Mouse (Mus musculus) frontal cortex, postnatal 14 days (tissue): ENCODE measurements around the gene Miga1.

Source experiments
- DNase-seq, 2 experiments: peaks; one replicate each; pipeline ENCODE4 v3.0.0; 2022; ENCODE audit warnings: low spot score in 2 of 2

The Miga1 gene

GRCm38 (mm10) chr3:152287810-152288209 is 52.4 kb downstream of the Miga1 start:
- DNase-seq: no peak

- DNase-seq: no peak
Observed at GRCm38 (mm10) chr3:152284759-152285158, 55.4 kb downstream of the Miga1 start.

GRCm38 (mm10) chr3:152284306-152284705 is 55.9 kb downstream of the Miga1 start:
- DNase-seq: no peak

GRCm38 (mm10) chr3:152282126-152282525 is 58.1 kb downstream of the Miga1 start:
- no peak for DNase-seq

- DNase-seq: no peak
Observed at GRCm38 (mm10) chr3:152278431-152278830, 61.8 kb downstream of the Miga1 start.

GRCm38 (mm10) chr3:152277912-152278311 is 62.3 kb downstream of the Miga1 start:
- no peak for DNase-seq

GRCm38 (mm10) chr3:152276935-152277334 is 63.3 kb downstream of the Miga1 start:
- DNase-seq: no peak

- DNase-seq: no peak
Observed at GRCm38 (mm10) chr3:152275008-152275407, 65.2 kb downstream of the Miga1 start.

- no peak for DNase-seq
Observed at GRCm38 (mm10) chr3:152272974-152273685, 67.1 kb downstream of the Miga1 start.

- no peak for DNase-seq
Observed at GRCm38 (mm10) chr3:152271876-152272275, 68.3 kb downstream of the Miga1 start.

GRCm38 (mm10) chr3:152271071-152271710 is 69.0 kb downstream of the Miga1 start:
- no peak for DNase-seq

- DNase-seq: no peak
Observed at GRCm38 (mm10) chr3:152268099-152268498, 72.1 kb downstream of the Miga1 start.

GRCm38 (mm10) chr3:152266036-152266421 is 74.2 kb downstream of the Miga1 start, which contains the start of gene Nexn:
Nexn (minus strand) TSS chr3:152266350.
- no peak for DNase-seq

GRCm38 (mm10) chr3:152265351-152266035 is 74.7 kb downstream of the Miga1 start:
- DNase-seq: peak in 1 of 2 experiments; percentile 27

- no peak for DNase-seq
Observed at GRCm38 (mm10) chr3:152264830-152265229, 75.4 kb downstream of the Miga1 start.

GRCm38 (mm10) chr3:152264374-152264773 is 75.8 kb downstream of the Miga1 start:
- no peak for DNase-seq

GRCm38 (mm10) chr3:152261948-152262347 is 78.3 kb downstream of the Miga1 start:
- DNase-seq: no peak

GRCm38 (mm10) chr3:152261436-152261835 is 78.8 kb downstream of the Miga1 start:
- DNase-seq: no peak

- no peak for DNase-seq
Observed at GRCm38 (mm10) chr3:152260362-152260761, 79.8 kb downstream of the Miga1 start.

GRCm38 (mm10) chr3:152259409-152259808 is 80.8 kb downstream of the Miga1 start:
- DNase-seq: peak; percentile 42 to 75

GRCm38 (mm10) chr3:152257528-152257927 is 82.7 kb downstream of the Miga1 start:
- DNase-seq: no peak

- DNase-seq: no peak
Observed at GRCm38 (mm10) chr3:152250487-152250886, 89.7 kb downstream of the Miga1 start.

GRCm38 (mm10) chr3:152247708-152248107 is 92.5 kb downstream of the Miga1 start:
- DNase-seq: no peak
